Mouse (Mus musculus) gastrocnemius, postnatal 14 days (tissue): ENCODE measurements around the gene Gm960. TPM values are rescaled to one million over a fixed set of nuclear protein-coding genes. Genes with fewer than 3 reads are reported as not detected.
"Not testable (repeated sequence)": the region's sequence is repeated elsewhere in the genome, so short reads cannot be mapped to it uniquely, and the experiment has no call there.

Experiments used
- DNase-seq: peaks from one replicate; pipeline ENCODE4 v3.0.0; 2021; ENCODE audit warnings: mixed read lengths
- intact Hi-C: fragments of 180-260 bp; cut with DNase I; formaldehyde crosslinking; loops from one replicate; pipeline ENCODE4 v1.15.1; 2025; ENCODE audit warnings: low total_unique reads
- microRNA-seq, 2 experiments: library from miRNA; unstranded; fragments of <30 nt; microRNA quantifications; one replicate each; pipeline ENCODE4 v1.2.0; 2021
- total RNA-seq, 2 experiments: library from RNA; stranded (reverse); gene quantifications; 2 replicates each; pipeline ENCODE4 v1.2.3; 2021

Gm960 gene
- total RNA-seq, 2 experiments from 2014 or later, result 0.12 to 0.71 TPM

DNA sequence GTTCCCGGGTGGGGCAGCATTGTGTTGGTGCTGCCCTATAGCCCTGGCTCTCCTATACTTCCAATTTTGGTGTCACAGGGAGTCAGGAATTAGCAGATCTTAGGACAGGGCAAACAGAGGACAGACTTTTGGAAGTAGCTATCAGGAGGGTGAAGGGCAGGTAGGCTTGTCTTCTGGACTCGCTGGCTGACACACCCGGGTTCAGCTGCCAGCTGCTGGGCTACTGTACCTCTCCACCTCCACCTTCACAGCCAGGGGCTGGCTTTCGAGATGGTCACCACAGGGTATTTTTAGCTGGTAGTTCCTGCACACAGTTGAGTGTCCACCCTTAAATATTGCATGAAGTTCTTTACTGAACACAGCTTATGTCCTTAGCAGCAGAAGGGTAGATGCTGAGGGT, 90.0 kb downstream of the Gm960 start:
- no peak for DNase-seq
- intact Hi-C loops, result no loop called here

DNA sequence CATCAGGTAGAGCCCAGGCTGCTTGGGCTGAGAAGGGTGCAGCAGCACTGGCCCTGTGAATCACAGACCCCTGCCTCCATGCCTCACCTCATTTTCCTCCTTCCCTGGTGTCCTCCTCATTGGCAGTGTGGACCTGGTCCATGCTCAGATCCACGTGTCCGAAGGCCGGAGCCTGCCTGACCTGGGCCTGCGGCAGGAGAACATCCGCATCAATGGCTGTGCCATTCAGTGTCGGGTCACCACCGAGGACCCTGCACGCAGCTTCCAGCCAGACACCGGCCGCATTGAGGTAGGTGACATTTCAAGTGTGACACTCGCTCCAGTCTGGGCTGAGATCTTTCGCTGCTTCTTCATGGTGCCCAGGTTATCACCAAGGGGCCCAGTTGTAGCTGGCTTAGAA, 91.1 kb downstream of the Gm960 start:
- DNase-seq, result no peak
- intact Hi-C loops, result no loop called here

DNA sequence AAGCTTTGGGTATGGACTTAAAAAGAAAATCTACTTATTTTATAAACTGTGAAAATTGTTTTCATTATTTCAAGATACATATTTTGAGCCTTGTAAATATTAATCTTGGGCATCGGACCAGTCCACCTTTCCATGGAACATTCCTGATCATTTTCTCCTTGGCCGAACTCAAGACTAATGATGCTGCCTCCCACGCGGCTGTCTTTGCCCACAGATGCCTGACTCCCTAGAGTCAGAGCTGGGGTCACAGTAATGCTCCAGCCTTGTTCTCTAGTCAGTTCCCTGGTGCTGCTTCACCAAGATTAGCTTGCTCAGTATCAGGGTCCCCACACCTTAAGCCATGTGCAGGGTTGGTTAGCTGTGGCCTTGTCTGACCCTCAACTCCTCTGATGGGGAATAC, 92.8 kb downstream of the Gm960 start:
- intact Hi-C loops, result no loop called here
- DNase-seq, result no peak

DNA sequence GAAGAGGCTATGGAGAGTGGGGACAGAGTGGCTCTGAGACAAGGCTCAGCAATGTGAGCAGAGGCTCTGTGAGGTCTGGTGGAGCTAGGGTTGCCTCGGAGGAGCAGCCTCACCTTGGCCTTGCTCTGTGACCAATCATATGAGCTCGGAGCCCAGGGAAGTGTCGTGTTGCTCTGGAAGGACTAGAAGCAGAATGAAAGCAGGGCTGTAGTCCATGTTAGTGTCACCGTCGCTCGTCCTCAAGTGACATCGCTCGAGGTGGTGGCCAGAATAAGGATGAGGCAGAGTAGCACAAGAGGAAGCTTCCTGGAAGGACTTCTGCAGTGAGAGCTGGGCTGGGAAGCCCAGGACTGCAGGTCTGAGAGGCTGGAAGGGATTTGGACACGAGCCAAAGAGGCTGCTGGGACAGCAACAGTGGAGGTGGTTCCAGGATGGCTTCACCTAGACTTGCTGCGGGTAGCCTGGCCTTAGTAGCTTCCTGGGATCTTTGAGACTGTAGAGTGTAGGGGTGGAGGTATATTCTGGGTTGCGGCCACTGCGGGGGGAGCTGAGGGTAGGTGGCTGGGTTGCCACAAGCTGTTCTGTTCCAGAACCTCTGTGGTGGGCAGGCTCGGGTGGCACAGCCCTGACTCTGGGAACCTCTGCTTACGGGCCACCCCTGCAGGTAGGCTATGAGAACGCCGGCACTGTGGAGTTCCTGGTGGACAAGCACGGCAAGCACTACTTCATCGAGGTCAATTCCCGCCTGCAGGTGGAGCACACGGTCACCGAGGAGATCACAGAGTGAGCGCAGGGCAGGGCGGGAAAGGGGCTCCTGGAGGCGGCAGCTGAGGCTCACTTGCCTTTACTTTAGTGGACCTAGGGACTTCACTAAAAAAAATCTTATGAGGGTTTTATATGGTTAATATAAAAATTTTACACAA, 94.4 kb downstream of the Gm960 start:
- intact Hi-C loops, result no loop called here
- no peak for DNase-seq

DNA sequence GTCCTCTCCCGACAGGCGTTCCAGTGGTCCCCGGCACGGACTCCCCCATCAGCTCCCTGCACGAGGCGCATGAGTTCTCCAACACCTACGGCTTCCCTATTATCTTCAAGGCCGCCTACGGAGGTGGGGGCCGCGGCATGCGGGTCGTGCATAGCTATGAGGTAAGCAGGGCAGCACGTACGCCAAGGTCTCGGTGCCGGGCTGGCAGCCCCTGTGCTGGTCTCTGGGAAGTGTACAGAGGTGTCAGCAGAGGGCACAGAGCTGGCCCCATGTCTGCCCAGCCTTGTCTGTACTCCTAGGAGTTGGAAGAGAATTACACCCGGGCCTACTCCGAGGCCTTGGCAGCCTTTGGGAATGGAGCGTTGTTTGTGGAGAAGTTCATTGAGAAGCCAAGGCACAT, 96.0 kb downstream of the Gm960 start:
- intact Hi-C loops, result no loop called here

DNA sequence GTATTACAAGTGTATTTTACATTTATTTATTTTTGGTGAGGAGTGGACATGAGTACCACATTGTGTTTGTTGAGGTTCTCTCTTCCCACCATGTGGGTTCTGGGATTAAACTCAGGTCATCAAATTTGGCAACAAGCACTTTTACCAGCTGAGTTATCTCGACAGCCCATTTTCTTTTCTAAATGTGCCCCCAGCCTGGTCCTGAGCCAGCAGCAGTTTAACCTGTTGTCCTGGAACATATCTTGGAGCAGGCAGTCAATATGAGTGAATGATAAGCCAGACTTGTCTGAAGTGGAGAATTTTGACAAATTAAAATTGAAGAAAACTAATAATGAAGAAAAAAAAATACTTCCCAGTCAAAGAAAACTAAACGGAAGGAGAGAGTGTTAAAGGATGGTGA, 102.4 kb downstream of the Gm960 start:
- intact Hi-C loops, result no loop called here
- DNase-seq, result no peak

More for the DNA sequence above, 96.0 kb downstream of the Gm960 start:
- no peak for DNase-seq

DNA sequence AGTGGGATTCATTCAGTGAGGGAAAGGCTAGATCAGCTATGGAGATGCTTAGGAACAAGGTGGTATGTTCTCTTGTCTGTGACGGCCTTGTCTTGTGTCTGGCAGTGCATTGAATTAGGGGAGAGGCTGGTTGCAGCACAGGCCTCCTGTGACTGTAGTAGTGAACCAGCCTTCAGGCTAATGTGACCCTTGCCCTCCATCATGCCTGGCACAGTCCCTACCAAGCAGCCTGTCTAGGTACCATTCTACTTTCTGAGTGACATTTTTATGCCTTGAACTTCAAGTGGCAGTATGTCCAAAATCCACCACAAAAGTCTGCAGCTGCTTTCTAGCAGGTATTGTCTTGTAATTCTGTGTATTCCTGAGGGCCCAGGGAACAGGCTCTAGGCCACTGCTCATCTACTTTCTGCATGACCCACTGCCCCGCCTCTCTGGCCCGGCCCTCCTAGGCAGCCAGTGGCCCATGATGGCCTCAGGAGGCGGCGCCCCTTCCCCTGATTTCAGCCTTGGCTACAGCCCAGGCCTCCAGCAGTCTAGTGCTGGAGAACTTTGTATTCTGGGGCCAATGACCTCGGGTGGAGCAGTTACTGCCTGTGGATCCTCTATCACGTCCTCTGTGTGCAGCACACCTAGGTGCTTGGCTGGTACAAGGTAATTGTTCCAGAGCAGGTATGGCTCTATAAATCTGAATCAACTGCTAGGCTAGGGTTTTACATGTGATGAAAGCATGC, 104.5 kb downstream of the Gm960 start:
- intact Hi-C loops, result no loop called here
- DNase-seq, result no peak

DNA sequence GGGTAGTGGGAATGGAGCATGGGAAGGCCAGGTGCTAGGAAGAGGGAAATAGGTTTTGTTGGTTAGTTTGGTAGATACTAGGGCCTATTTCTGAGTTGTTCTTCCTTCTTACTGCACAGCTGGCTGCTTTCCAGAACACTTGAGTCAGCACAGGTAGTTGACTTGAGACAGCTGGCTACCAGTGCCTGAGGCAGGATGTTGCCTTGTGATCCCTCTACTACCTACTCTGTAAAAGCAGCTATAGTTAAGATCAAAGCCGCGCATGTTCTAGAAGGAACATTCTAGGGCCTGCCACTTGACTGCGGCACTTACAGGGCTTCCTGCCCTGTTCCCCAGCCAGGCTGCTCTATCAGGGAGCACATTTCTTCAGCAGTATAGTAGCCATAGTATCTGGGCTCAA, 108.4 kb downstream of the Gm960 start:
- intact Hi-C loops, result no loop called here
- no peak for DNase-seq

DNA sequence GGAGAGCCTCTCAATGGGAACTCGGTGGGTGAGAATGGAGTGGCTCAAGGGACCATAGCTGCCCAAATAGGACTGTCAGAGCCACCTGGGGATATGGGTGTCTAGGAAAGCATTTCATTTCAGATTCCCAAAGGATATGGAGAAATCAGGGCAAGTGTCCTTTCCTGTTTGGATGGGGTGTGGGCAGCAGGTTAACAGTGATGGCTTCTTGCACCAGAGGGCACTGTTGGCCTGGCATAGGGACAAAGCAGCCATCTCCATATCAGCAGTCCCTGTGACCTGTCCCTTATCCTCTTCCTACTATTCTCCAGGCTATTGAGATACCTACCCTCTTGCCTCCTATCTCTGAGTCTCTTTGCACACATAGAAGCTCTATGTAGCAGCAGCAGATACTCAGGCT, 109.4 kb downstream of the Gm960 start:
- no peak for DNase-seq
- intact Hi-C loops, result no loop called here

DNA sequence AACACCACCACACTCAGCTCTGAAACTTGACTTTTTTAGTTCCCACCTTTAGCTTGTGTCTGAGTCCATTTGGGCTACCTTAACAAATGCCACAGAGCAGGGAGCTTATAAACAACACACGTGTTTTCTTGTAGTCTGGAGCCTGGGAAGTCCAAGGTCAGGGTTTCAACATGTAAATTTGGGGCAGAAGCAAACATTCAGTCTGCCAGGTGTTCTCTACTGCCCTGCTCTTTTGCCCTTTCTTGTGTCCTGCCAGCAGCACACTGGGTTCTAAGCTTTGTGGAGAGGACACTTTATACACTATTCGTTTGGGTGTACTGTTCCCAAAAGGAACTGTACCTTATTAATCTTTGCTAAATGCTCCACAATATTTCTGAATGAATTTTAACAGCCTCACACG, 110.0 kb downstream of the Gm960 start:
- intact Hi-C loops, result no loop called here
- no peak for DNase-seq

DNA sequence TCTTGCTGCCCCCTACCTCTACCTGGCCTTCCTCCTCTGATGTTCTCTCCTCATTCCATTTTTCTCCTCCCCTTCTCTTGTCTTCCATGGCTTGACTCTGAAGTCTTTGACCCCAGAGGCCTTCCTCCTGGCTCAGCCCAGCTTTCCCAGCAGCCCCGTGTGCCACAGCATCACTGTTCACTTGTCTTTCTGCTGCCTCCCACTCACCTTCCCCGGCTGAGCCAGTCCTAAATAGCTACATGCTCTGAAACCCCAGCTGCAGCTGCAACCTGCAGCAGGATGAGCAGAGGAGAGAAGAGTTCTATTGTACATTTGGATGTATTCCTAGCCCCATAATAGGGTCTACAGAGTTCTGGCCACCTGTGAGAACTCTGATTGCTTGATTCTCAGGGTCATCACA, 111.0 kb downstream of the Gm960 start:
- no peak for DNase-seq

DNA sequence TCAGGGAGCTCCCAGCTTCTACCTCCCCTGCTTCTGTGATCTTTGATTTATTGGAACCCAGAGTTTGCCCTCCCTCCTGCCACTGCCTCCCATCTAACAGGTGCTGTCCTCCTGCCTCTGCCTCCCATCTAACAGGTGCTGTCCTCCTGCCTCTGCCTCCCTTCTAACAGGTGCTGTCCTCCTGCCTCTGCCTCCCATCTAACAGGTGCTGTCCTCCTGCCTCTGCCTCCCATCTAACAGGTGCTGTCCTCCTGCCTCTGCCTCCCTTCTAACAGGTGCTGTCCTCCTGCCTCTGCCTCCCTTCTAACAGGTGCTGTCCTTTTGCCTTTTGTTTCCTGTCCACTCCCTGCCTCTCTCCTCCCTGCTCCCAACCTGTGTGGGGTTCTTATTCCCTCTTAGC, 111.7 kb downstream of the Gm960 start:
- intact Hi-C loops, DNase-seq: not testable (repeated sequence)

More for the DNA sequence above, 111.0 kb downstream of the Gm960 start:
- intact Hi-C loops, result no loop called here

DNA sequence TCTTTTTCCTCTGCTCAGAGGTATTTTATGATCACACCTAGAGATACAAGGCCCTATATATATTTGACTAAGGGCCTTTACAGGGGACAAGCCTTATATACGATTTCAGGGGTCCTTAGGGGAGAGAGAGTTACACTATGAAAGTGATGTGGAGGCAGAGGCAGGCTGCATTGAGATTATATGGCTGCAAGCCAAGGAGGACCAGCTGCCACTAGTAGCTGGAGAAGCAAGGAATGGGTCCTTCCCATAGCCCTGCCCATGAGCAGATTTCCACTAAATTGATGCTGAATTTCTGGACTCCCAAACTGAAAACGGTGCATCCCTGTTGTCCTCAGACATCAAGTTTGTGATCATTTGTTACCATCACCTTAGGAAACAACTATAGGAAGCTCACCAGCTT, 114.6 kb downstream of the Gm960 start:
- intact Hi-C loops, result no loop called here

DNA sequence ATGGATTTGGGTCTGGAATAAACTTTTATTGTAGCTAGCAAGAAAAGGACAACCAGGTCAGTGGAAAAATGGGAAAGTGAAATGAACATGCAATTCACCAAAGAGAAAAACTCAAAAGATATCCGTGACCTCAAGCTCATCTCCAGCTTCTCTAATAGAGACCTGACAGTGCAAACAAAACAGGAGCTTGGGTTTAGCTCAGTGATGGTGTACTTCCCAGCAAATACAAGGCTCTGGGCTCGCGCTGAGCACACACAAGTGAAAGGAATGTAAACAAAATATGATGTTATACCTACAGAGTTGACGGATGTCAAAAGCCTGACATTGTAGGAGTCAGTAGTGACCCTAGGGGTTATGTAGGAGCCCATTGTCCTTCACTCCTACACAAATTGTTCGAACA, 119.2 kb downstream of the Gm960 start:
- DNase-seq, result no peak
- intact Hi-C loops, result no loop called here

More for the DNA sequence above, 114.6 kb downstream of the Gm960 start:
- no peak for DNase-seq

DNA sequence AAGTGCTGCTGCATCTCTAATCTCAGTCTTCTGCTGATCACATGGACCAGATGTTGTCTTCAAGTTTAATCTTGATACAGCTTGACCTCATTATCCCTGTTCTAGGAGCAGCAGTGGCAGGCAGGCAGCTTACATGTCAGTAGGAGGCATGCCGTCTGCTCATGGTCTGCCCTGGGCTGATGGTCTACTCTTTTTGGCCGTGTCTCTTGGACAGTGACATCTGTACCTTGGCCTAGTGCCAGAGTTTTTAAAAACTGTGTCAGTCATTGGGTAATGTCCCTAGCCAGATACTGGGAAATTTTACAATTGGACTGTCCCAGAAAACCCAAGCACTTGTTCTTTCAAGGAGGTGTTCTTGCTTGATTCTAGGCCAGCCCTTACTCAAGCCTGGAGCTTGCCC, 119.7 kb downstream of the Gm960 start:
- intact Hi-C loops, result no loop called here
- no peak for DNase-seq

Small RNAs within 50 kb of the gene (microRNA-seq; reads per million reads assigned to microRNA genes)
- gene Mir6986, result 0 to 1.0 reads per million in 2 experiments

Other genes with a start within 250 kb of the Gm960 start
- 1 to 10 TPM; 2.1 to 5.4 TPM for gene Syt12, start 221.2 kb downstream of the Gm960 start, total RNA-seq
- not detected for gene 2010003K11Rik, start 200.1 kb downstream of the Gm960 start, total RNA-seq
- gene Pcx, start 188.2 kb downstream of the Gm960 start, total RNA-seq, result 10 to 100 TPM; 16.1 to 17.4 TPM
- gene Lrfn4, start 83.0 kb downstream of the Gm960 start, total RNA-seq, result 1 to 10 TPM; 2.3 to 3.2 TPM
- 1 to 10 TPM; 5.8 to 7.1 TPM for gene Rce1, start 73.0 kb downstream of the Gm960 start, total RNA-seq
- under 1 TPM; 0.23 to 0.40 TPM for gene Sptbn2, start 12.5 kb upstream of the Gm960 start, total RNA-seq
- 1 to 10 TPM; 2.5 to 3.4 TPM for gene Rbm4b, start 57.8 kb upstream of the Gm960 start, total RNA-seq
- 10 to 100 TPM; 32.3 to 36.9 TPM for gene Rbm4, start 95.2 kb upstream of the Gm960 start, total RNA-seq
- gene Gm21992, start 112.9 kb upstream of the Gm960 start, total RNA-seq, result 10 to 100 TPM in 1 of 2 experiments, 1 to 10 TPM in 1; 9.0 to 11.9 TPM
- 10 to 100 TPM; 13.6 to 13.9 TPM for gene Rbm14, start 113.0 kb upstream of the Gm960 start, total RNA-seq
- gene Ccs, start 140.7 kb upstream of the Gm960 start, total RNA-seq, result 10 to 100 TPM; 31.4 to 34.1 TPM
- not detected for gene Ccdc87, start 140.7 kb upstream of the Gm960 start, total RNA-seq
- gene Ctsf, start 156.5 kb upstream of the Gm960 start, total RNA-seq, result 10 to 100 TPM; 29.5 to 38.2 TPM
- 1,000 to 10,000 TPM; 5,946 to 6,289 TPM for gene Actn3, start 179.2 kb upstream of the Gm960 start, total RNA-seq
- gene Zdhhc24, start 180.0 kb upstream of the Gm960 start, total RNA-seq, result 1 to 10 TPM; 3.3 to 3.7 TPM
- gene Bbs1, start 208.0 kb upstream of the Gm960 start, total RNA-seq, result 1 to 10 TPM; 3.0 to 3.1 TPM
- 10 to 100 TPM; 25.8 to 28.4 TPM for gene Dpp3, start 229.6 kb upstream of the Gm960 start, total RNA-seq
- under 1 TPM; 0.60 to 0.96 TPM for gene Peli3, start 244.5 kb upstream of the Gm960 start, total RNA-seq